Mouse (Mus musculus): ENCODE data around the gene Cd300e. TPM values are rescaled to one million over a fixed set of nuclear protein-coding genes. Genes with fewer than 3 reads are reported as not detected.
A peak's percentile ranks its signal among the peaks of the same experiment; 100 is the strongest.

Gene Cd300e
- polyA plus RNA-seq, 1 experiment from 2014 or later: 1.1 TPM

DNA sequence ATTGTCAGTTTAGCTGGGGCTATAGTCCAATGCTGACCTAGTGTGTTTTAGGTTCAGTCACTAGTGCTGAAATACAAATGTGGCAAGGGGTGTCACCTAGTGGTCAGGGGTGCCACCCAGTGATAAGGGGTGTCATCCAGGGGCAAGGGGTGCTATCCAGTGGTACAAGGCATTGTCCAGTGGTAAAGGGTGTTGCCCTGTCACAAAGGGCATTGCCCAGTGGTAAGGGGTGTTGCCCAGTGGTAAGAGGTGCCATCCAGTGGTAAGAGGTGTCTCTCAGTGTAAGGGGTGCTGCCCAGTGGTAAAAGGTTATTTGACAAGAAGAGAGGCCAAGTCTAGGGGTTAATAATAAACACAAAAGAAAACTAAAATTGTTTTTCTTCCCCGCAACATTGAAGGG lies 15.5 kb upstream of the Cd300e start:
- DNase-seq (no peak), ATAC-seq (no peak)
- no peaks in the 10 kb centered on the region for H3K9me3 ChIP-seq (ENCODE audit: low read length)
- no peaks in the 10 kb centered on the region for H3K27me3 ChIP-seq (ENCODE audit: insufficient read depth, low read length)
- TF ChIP-seq CTCF (IDR thresholded peaks at IDR 0.05; ENCODE audit: low read depth) (no peak), EP300 (IDR thresholded peaks at IDR 0.05; ENCODE audit: low read depth) (no peak)
- H3K4me2 ChIP-seq (ENCODE audit: low read depth, low read length): no peak overlapping the region
- H3K9ac ChIP-seq (replicated peaks): no peak overlapping the region
- peaks cover 12% of the 10 kb centered on the region for H3K4me1 ChIP-seq (ENCODE audit: insufficient read depth)
- no peak overlapping the region for H3K4me3 ChIP-seq (ENCODE audit: low read depth, low read length)
- WGBS (ENCODE audit: insufficient replicate concordance): 80% methylated on average over 1 of the region's 1 CpGs
- no peaks in the 10 kb centered on the region for H3K36me3 ChIP-seq (replicated peaks; ENCODE audit: insufficient read depth, low read length)
- H3K27ac ChIP-seq (ENCODE audit: low read depth): no peak overlapping the region

- Histone ChIP-seq H3K36me3 (replicated peaks; ENCODE audit: insufficient read depth, low read length) (no peaks in the 10 kb centered on the region), H3K4me1 (ENCODE audit: insufficient read depth) (peaks cover 12% of the 10 kb centered on the region), H3K9me3 (ENCODE audit: low read length) (no peaks in the 10 kb centered on the region), H3K4me3 (ENCODE audit: low read depth, low read length) (no peak overlapping the region), H3K4me2 (ENCODE audit: low read depth, low read length) (no peak overlapping the region), H3K27ac (ENCODE audit: low read depth) (no peak overlapping the region), H3K27me3 (ENCODE audit: insufficient read depth, low read length) (no peaks in the 10 kb centered on the region), H3K9ac (replicated peaks) (no peak overlapping the region)
- no peak for TF ChIP-seq CTCF (IDR thresholded peaks at IDR 0.05; ENCODE audit: low read depth)
- no peak for TF ChIP-seq EP300 (IDR thresholded peaks at IDR 0.05; ENCODE audit: low read depth)
- no peak for ATAC-seq
- 34% methylated on average over 5 of the region's 5 CpGs for WGBS (ENCODE audit: insufficient replicate concordance)
- no peak for DNase-seq
These were observed 13.9 kb upstream of the Cd300e start for GRCm38 (mm10) chr11:115075859-115076258.

DNA sequence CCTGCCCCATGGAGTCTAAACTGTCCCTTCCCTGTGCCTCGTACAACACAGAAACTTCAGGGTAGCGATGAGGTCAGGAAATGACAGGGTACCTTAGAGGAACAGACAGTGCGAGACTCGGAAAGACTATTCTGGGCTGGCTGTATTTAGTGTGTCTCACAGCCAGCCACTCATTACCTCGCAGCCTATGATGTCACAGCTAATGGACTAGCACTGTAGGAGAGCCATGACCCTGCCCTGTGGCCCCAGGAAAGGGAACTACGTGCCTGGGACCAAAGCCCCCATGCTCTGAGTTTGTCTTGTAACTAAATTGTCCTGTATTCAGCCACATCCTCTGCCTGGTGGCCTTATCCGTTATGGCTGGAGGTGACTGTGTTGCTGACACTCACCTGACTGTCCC lies 13.4 kb upstream of the Cd300e start:
- H3K4me3 ChIP-seq (ENCODE audit: low read depth, low read length): no peak overlapping the region
- H3K9ac ChIP-seq (replicated peaks): no peak overlapping the region
- 17% methylated on average over 7 of the region's 7 CpGs for WGBS (ENCODE audit: insufficient replicate concordance)
- H3K4me2 ChIP-seq (ENCODE audit: low read depth, low read length): no peak overlapping the region
- DNase-seq (no peak), ATAC-seq (no peak)
- TF ChIP-seq CTCF (IDR thresholded peaks at IDR 0.05; ENCODE audit: low read depth): no peak
- TF ChIP-seq EP300 (IDR thresholded peaks at IDR 0.05; ENCODE audit: low read depth): no peak
- no peaks in the 10 kb centered on the region for H3K9me3 ChIP-seq (ENCODE audit: low read length)
- H3K36me3 ChIP-seq (replicated peaks; ENCODE audit: insufficient read depth, low read length): no peaks in the 10 kb centered on the region
- H3K4me1 ChIP-seq (ENCODE audit: insufficient read depth): peaks cover 12% of the 10 kb centered on the region
- no peaks in the 10 kb centered on the region for H3K27me3 ChIP-seq (ENCODE audit: insufficient read depth, low read length)
- no peak overlapping the region for H3K27ac ChIP-seq (ENCODE audit: low read depth)

DNA sequence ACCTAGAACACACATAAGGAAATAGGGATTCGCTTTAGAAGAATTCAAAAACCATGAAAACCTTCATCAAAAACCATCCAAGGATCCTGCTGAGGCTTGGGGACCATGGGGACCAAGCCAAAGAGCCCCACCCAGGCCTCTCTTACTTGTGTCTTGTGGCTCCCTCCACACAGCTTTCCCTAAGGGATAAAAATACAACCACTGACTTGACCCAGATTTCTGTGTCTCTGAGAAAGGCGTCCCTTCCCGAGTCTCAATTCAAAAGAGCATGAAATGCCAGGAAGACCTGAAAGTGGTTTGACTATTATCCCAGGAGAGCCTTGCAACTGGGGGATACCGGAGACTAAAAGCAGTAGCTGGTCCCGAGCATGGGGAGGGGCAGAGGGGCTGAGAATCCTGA lies 11.0 kb upstream of the Cd300e start:
- 69% methylated on average over 5 of the region's 5 CpGs for WGBS (ENCODE audit: insufficient replicate concordance)
- no peak overlapping the region for H3K4me3 ChIP-seq (ENCODE audit: low read depth, low read length)
- H3K36me3 ChIP-seq (replicated peaks; ENCODE audit: insufficient read depth, low read length): no peaks in the 10 kb centered on the region
- peaks cover 9% of the 10 kb centered on the region for H3K4me1 ChIP-seq (ENCODE audit: insufficient read depth)
- DNase-seq (no peak), ATAC-seq (no peak)
- H3K9me3 ChIP-seq (ENCODE audit: low read length): no peaks in the 10 kb centered on the region
- H3K9ac ChIP-seq (replicated peaks): no peak overlapping the region
- H3K27ac ChIP-seq (ENCODE audit: low read depth): no peak overlapping the region
- no peaks in the 10 kb centered on the region for H3K27me3 ChIP-seq (ENCODE audit: insufficient read depth, low read length)
- no peak overlapping the region for H3K4me2 ChIP-seq (ENCODE audit: low read depth, low read length)
- TF ChIP-seq CTCF (IDR thresholded peaks at IDR 0.05; ENCODE audit: low read depth) (no peak), EP300 (IDR thresholded peaks at IDR 0.05; ENCODE audit: low read depth) (no peak)

GRCm38 (mm10) chr11:115071631-115072294 lies 9.8 kb upstream of the Cd300e start:
- Histone ChIP-seq H3K4me1 (ENCODE audit: insufficient read depth) (peaks cover 9% of the 10 kb centered on the region), H3K27me3 (ENCODE audit: insufficient read depth, low read length) (no peaks in the 10 kb centered on the region), H3K9me3 (ENCODE audit: low read length) (no peaks in the 10 kb centered on the region), H3K27ac (ENCODE audit: low read depth) (no peak overlapping the region), H3K36me3 (replicated peaks; ENCODE audit: insufficient read depth, low read length) (no peaks in the 10 kb centered on the region), H3K9ac (replicated peaks) (no peak overlapping the region), H3K4me3 (ENCODE audit: low read depth, low read length) (no peak overlapping the region), H3K4me2 (ENCODE audit: low read depth, low read length) (no peak overlapping the region)
- WGBS (ENCODE audit: insufficient replicate concordance): 20% methylated on average over 14 of the region's 14 CpGs
- TF ChIP-seq EP300 (IDR thresholded peaks at IDR 0.05; ENCODE audit: low read depth) (no peak), CTCF (IDR thresholded peaks at IDR 0.05; ENCODE audit: low read depth) (no peak)
- ATAC-seq: peak; percentile 56
- no peak for DNase-seq

GRCm38 (mm10) chr11:115071015-115071551 lies 9.1 kb upstream of the Cd300e start:
- H3K4me1 ChIP-seq (ENCODE audit: insufficient read depth): peaks cover 9% of the 10 kb centered on the region
- no peak for ATAC-seq
- H3K9ac ChIP-seq (replicated peaks): no peak overlapping the region
- no peak for DNase-seq
- no peak overlapping the region for H3K4me2 ChIP-seq (ENCODE audit: low read depth, low read length)
- H3K27me3 ChIP-seq (ENCODE audit: insufficient read depth, low read length): no peaks in the 10 kb centered on the region
- no peaks in the 10 kb centered on the region for H3K9me3 ChIP-seq (ENCODE audit: low read length)
- no peaks in the 10 kb centered on the region for H3K36me3 ChIP-seq (replicated peaks; ENCODE audit: insufficient read depth, low read length)
- H3K4me3 ChIP-seq (ENCODE audit: low read depth, low read length): no peak overlapping the region
- H3K27ac ChIP-seq (ENCODE audit: low read depth): no peak overlapping the region
- TF ChIP-seq CTCF (IDR thresholded peaks at IDR 0.05; ENCODE audit: low read depth) (no peak), EP300 (IDR thresholded peaks at IDR 0.05; ENCODE audit: low read depth) (no peak)
- WGBS (ENCODE audit: insufficient replicate concordance): 14% methylated on average over 9 of the region's 9 CpGs

Data from liver, postnatal 0 days (tissue).